Mouse (Mus musculus) hindbrain, embryonic 14.5 days (tissue): Measurements from ENCODE around the gene Fam173b. TPM values are rescaled to one million over a fixed set of nuclear protein-coding genes. Genes with fewer than 3 reads are reported as not detected.
A peak's percentile ranks its signal among the peaks of the same experiment; 100 is the strongest.

Experiments
- ATAC-seq: fragments of 200-750 bp; cut with Nextera tagmentation; 2 replicates; pipeline ENCODE4 v1.8.0; 2017; ENCODE audit warnings: moderate number of reproducible peaks, mild to moderate bottlenecking, moderate TSS enrichment, moderate library complexity; ENCODE audit not compliant: low FRiP score
- DNase-seq: peaks from one replicate; pipeline ENCODE4 v3.0.0-alpha.2; 2015; ENCODE audit warnings: low spot score
- H3K27ac ChIP-seq: fragments of 300-500 bp; sonication (generic); 2 replicates; pipeline ENCODE4 v1.5.1; 2014; ENCODE audit warnings: mild to moderate bottlenecking, moderate library complexity
- H3K27me3 ChIP-seq: fragments of 300-500 bp; sonication (generic); 2 replicates; pipeline ENCODE4 v1.6.1; 2014; ENCODE audit warnings: mild to moderate bottlenecking, low read length, mixed read lengths; ENCODE audit not compliant: control insufficient read depth, insufficient read depth
- H3K36me3 ChIP-seq: fragments of 300-500 bp; sonication (generic); replicated peaks from 2 replicates; pipeline ENCODE4 v1.6.1; 2014; ENCODE audit not compliant: control insufficient read depth, insufficient read depth
- H3K4me1 ChIP-seq: fragments of 300-500 bp; sonication (generic); replicated peaks from 2 replicates; pipeline ENCODE4 v1.6.1; 2014; ENCODE audit warnings: antibody characterized with exemption, low read length, mixed read lengths; ENCODE audit not compliant: control insufficient read depth, insufficient read depth
- H3K4me2 ChIP-seq: fragments of 300-500 bp; sonication (generic); replicated peaks from 2 replicates; pipeline ENCODE4 v1.6.1; 2014; ENCODE audit warnings: mild to moderate bottlenecking, moderate library complexity
- H3K4me3 ChIP-seq: fragments of 300-500 bp; sonication (generic); replicated peaks from 2 replicates; pipeline ENCODE4 v1.5.1; 2014; ENCODE audit warnings: mild to moderate bottlenecking, low read length
- H3K9ac ChIP-seq: fragments of 300-500 bp; sonication (generic); 2 replicates; pipeline ENCODE4 v1.6.1; 2014
- H3K9me3 ChIP-seq: fragments of 300-500 bp; sonication (generic); 2 replicates; pipeline ENCODE4 v1.6.1; 2016; ENCODE audit warnings: low read length; ENCODE audit not compliant: control insufficient read depth
- WGBS: fragments of 180-500 bp; shearing (Covaris S2); extraction: QIAGEN DNeasy Blood & Tissue Kit; methylation state at CpG from one replicate; pipeline ENCODE4 v1.1.7; 2014; 5-methylcytosine and 5-hydroxymethylcytosine counted together
- polyA plus RNA-seq: library from polyadenylated mRNA; unstranded; fragments of >200 nt; fragmentation: Nextera tagmentation; extraction: Ambion mirVana; gene quantifications from 2 replicates; pipeline ENCODE4 v1.2.1, GENCODE M21; 2014

The Fam173b gene
- polyA plus RNA-seq, 1 experiment from 2014 or later = 10.5 TPM

DNA sequence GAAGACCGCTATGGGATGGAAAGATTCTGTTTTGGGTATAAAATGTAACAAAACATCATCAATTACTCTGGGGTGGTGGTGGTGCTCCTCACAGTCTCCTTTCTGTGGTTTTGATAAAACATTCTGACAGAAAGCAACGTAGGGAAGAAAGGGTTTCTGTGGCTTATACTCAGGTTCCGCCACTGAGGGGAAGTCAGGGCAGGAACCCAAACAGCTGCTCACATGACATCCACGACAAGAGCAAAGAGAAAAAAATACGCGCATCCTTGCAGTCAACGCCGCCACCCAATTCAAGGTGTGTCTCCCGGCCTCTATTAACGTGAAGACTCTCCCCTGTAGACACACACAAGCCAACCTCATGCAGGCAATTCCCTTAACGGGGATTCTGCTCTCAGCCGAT, 48.0 kb downstream of the Fam173b start:
- Histone ChIP-seq H3K36me3 (no peaks in the 10 kb centered on the region), H3K9ac (no peak overlapping the region), H3K9me3 (no peaks in the 10 kb centered on the region), H3K27me3 (no peaks in the 10 kb centered on the region), H3K4me2 (no peak overlapping the region), H3K27ac (no peak overlapping the region), H3K4me3 (no peak overlapping the region), H3K4me1 (no peaks in the 10 kb centered on the region)
- 96% methylated on average over 12 of the region's 12 CpGs for WGBS
- no peak for DNase-seq
- no peak for ATAC-seq

DNA sequence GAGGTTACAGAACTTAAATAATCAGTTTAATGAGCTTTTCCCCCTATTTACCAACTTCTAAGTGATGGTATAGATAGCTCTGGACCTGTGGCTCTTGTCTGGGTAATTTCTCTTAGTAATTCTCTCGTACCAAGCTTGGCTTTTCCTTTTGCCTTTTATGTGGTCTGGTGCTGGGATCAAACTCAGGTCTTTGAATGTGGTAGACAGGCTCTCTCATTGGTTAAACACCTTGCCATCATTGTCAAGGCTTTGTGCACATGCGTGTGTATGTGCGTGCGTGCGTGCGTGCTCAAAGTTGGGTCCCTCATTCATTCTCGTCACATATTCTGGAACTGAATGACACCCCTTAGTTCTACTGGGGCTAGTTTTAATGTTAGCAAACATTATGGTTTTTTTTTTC, 49.2 kb downstream of the Fam173b start:
- H3K4me1 ChIP-seq = no peaks in the 10 kb centered on the region
- no peak overlapping the region for H3K27ac ChIP-seq
- ATAC-seq (no peak), DNase-seq (no peak)
- WGBS = 96% methylated on average over 7 of the region's 7 CpGs
- H3K9ac ChIP-seq = no peak overlapping the region
- H3K4me2 ChIP-seq = no peak overlapping the region
- H3K9me3 ChIP-seq = no peaks in the 10 kb centered on the region
- no peaks in the 10 kb centered on the region for H3K27me3 ChIP-seq
- H3K36me3 ChIP-seq = no peaks in the 10 kb centered on the region
- H3K4me3 ChIP-seq = no peak overlapping the region

DNA sequence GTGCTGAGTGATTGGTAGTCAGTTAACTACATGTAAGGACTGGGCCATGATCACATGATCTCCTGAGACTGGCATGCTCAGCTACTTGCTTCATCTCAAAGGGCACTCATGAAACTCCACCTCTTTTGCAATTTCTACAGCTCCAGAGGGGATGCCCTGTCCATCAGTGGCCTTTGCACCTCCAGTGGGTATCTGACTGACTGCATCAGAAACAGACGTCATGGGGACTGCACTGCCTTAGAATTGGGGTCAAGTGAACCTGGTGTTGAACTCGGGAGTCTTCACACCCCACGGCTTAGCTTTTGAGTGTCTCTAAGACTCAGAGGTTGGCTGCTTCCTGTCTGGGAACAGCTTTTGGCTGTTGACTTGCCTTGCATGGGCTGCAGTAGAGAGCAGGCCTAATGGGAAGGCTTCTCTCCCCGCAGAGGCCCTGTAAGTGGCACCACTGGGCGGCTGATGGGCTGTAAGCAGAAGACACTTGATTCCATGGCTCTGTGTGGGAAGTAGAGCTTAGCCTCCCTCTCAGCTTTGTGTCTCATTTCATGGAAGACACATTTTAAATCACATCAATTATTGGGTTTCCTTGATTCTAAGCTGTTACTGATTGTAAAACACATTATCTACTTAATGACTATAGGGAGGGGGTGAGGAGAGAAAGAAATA, 58.6 kb downstream of the Fam173b start:
- no peaks in the 10 kb centered on the region for H3K36me3 ChIP-seq
- H3K27ac ChIP-seq = peak overlapping the region; percentile 63
- ATAC-seq (no peak), DNase-seq (no peak)
- no peaks in the 10 kb centered on the region for H3K27me3 ChIP-seq
- H3K9me3 ChIP-seq = no peaks in the 10 kb centered on the region
- 80% methylated on average over 5 of the region's 5 CpGs for WGBS
- H3K4me1 ChIP-seq = 0 out of 2 replicates have a peak, but pooled peaks cover 7% of the 10 kb centered on the region
- no peak overlapping the region for H3K9ac ChIP-seq
- H3K4me2 ChIP-seq = no peak overlapping the region
- no peak overlapping the region for H3K4me3 ChIP-seq

DNA sequence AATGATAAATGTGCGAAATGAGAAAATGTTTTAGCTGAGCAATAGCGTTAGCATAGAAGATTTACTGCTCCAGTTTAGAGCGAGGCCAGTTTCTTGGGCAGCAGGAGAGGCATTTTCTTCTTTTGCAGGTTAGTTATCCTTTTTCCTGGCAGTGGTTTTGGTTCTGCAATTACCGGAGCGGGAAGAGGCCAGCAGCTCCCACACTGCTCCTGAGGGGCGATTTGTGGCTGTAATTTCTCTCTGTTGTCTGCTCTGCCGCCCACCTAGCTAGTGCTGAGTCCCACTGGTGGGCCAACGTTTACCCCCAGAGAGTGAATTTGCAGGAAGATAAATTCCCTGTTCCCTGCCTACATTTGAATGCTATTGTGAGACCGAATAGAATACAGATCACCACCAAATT, 59.2 kb downstream of the Fam173b start:
- Histone ChIP-seq H3K27ac (peak overlapping the region; percentile 63), H3K36me3 (no peaks in the 10 kb centered on the region), H3K9me3 (no peaks in the 10 kb centered on the region), H3K27me3 (no peaks in the 10 kb centered on the region), H3K9ac (no peak overlapping the region), H3K4me1 (0 out of 2 replicates have a peak, but pooled peaks cover 7% of the 10 kb centered on the region), H3K4me3 (no peak overlapping the region), H3K4me2 (no peak overlapping the region)
- peak; percentile 25 for DNase-seq
- 56% methylated on average over 9 of the region's 9 CpGs for WGBS
- no peak; the same call in 1 of the 2 replicates for ATAC-seq

- Histone ChIP-seq H3K9ac (no peak overlapping the region), H3K4me1 (0 out of 2 replicates have a peak, but pooled peaks cover 7% of the 10 kb centered on the region), H3K4me3 (no peak overlapping the region), H3K9me3 (no peaks in the 10 kb centered on the region), H3K4me2 (no peak overlapping the region), H3K27me3 (no peaks in the 10 kb centered on the region), H3K27ac (no peak overlapping the region), H3K36me3 (no peaks in the 10 kb centered on the region)
- DNase-seq (no peak), ATAC-seq (no peak; the same call in 1 of the 2 replicates)
- WGBS = 46% methylated on average over 4 of the region's 4 CpGs
These were observed 60.1 kb downstream of the Fam173b start for GRCm38 (mm10) chr15:31661802-31662201.

GRCm38 (mm10) chr15:31663074-31663473, 61.4 kb downstream of the Fam173b start:
- Histone ChIP-seq H3K27me3 (no peaks in the 10 kb centered on the region), H3K36me3 (no peaks in the 10 kb centered on the region), H3K9me3 (no peaks in the 10 kb centered on the region), H3K4me3 (no peak overlapping the region), H3K4me2 (no peak overlapping the region), H3K4me1 (0 out of 2 replicates have a peak, but pooled peaks cover 7% of the 10 kb centered on the region), H3K27ac (no peak overlapping the region), H3K9ac (no peak overlapping the region)
- DNase-seq (no peak), ATAC-seq (no peak)
- 96% methylated on average over 3 of the region's 3 CpGs for WGBS

Other genes with a start within 250 kb of the Fam173b start
- gene Ankrd33b, start 234.1 kb upstream of the Fam173b start, polyA plus RNA-seq = 0.65 and 1.3 TPM in 2 replicates
- 2.4 and 2.8 TPM in 2 replicates for gene Ropn1l, start 148.1 kb upstream of the Fam173b start, polyA plus RNA-seq
- gene March6, start 70.8 kb upstream of the Fam173b start, polyA plus RNA-seq = 102 and 116 TPM in 2 replicates
- 8.8 and 9.1 TPM in 2 replicates for gene Cmbl, start 36.5 kb upstream of the Fam173b start, polyA plus RNA-seq
- gene Cct5, start within 50 bp of the Fam173b start, polyA plus RNA-seq = 521 and 542 TPM in 2 replicates